Mouse (Mus musculus): ENCODE data around the gene Mt4.

Mt4 gene

GRCm38 (mm10) chr8:94179713-94180560, 42.9 kb downstream of the Mt4 start:
- peak; percentile 41 for DNase-seq (ENCODE audit: low spot score)

- no peak for DNase-seq (ENCODE audit: low spot score)
Observed at GRCm38 (mm10) chr8:94180561-94180908, 43.5 kb downstream of the Mt4 start.

- no peak for DNase-seq (ENCODE audit: low spot score)
Observed at GRCm38 (mm10) chr8:94182055-94182929, 45.3 kb downstream of the Mt4 start.

- peak; percentile 84 for DNase-seq (ENCODE audit: low spot score)
Observed at GRCm38 (mm10) chr8:94183117-94183516, 46.1 kb downstream of the Mt4 start.

- no peak for DNase-seq (ENCODE audit: low spot score)
Observed at GRCm38 (mm10) chr8:94184357-94184843, 47.4 kb downstream of the Mt4 start.

GRCm38 (mm10) chr8:94185791-94186190, 48.8 kb downstream of the Mt4 start:
- no peak for DNase-seq (ENCODE audit: low spot score)

GRCm38 (mm10) chr8:94186542-94186941, 49.5 kb downstream of the Mt4 start:
- DNase-seq (ENCODE audit: low spot score), result peak; percentile 75

- DNase-seq (ENCODE audit: low spot score), result no peak
Observed at GRCm38 (mm10) chr8:94187290-94188002, 50.4 kb downstream of the Mt4 start.

Data from ovary, postnatal 36 days (tissue).